Mouse (Mus musculus) urinary bladder, postnatal 25 days (tissue): ENCODE data around the gene Mapk7.

Experiments
- DNase-seq: peaks from one replicate; pipeline ENCODE4 v3.0.0; 2022; ENCODE audit warnings: low spot score

The Mapk7 gene

GRCm38 (mm10) chr11:61490944-61491520, 3.2 kb downstream of the Mapk7 start:
- no peak for DNase-seq

GRCm38 (mm10) chr11:61489874-61490273, 4.3 kb downstream of the Mapk7 start:
- no peak for DNase-seq

GRCm38 (mm10) chr11:61489085-61489484, 5.1 kb downstream of the Mapk7 start:
- no peak for DNase-seq

- DNase-seq: no peak
These were observed 6.3 kb downstream of the Mapk7 start for GRCm38 (mm10) chr11:61487936-61488335.

- peak; percentile 31 for DNase-seq
These were observed 6.8 kb downstream of the Mapk7 start for GRCm38 (mm10) chr11:61487401-61487800.

- DNase-seq: no peak
These were observed 7.6 kb downstream of the Mapk7 start for GRCm38 (mm10) chr11:61486458-61487219.

GRCm38 (mm10) chr11:61485541-61486457, 8.4 kb downstream of the Mapk7 start:
- no peak for DNase-seq

- DNase-seq: no peak
These were observed 9.3 kb downstream of the Mapk7 start, which contains the start of gene Mfap4 for GRCm38 (mm10) chr11:61484613-61485540. Mfap4 (plus strand) TSS chr11:61485431.

- DNase-seq: no peak
These were observed 10.0 kb downstream of the Mapk7 start for GRCm38 (mm10) chr11:61484256-61484612.

GRCm38 (mm10) chr11:61483226-61483845, 10.9 kb downstream of the Mapk7 start:
- DNase-seq: no peak

GRCm38 (mm10) chr11:61481239-61482090, 12.7 kb downstream of the Mapk7 start:
- no peak for DNase-seq

- DNase-seq: no peak
These were observed 15.4 kb downstream of the Mapk7 start for GRCm38 (mm10) chr11:61478788-61479187.

GRCm38 (mm10) chr11:61477566-61478508, 16.4 kb downstream of the Mapk7 start:
- no peak for DNase-seq

- DNase-seq: no peak
These were observed 17.3 kb downstream of the Mapk7 start for GRCm38 (mm10) chr11:61476786-61477382.

GRCm38 (mm10) chr11:61473630-61474029, 20.6 kb downstream of the Mapk7 start:
- no peak for DNase-seq

GRCm38 (mm10) chr11:61470880-61471279, 23.3 kb downstream of the Mapk7 start:
- no peak for DNase-seq

GRCm38 (mm10) chr11:61469317-61469917, 24.8 kb downstream of the Mapk7 start:
- no peak for DNase-seq

GRCm38 (mm10) chr11:61468534-61468933, 25.7 kb downstream of the Mapk7 start:
- no peak for DNase-seq
